In genomic region chrX:103468998-103469397, GRCm38 (mm10) we compare ENCODE assay signal across 35 mouse cellular contexts. TPM values are rescaled to one million over a fixed set of nuclear protein-coding genes. Genes with fewer than 3 reads are reported as not detected.
DNase-seq lines count a peak whose midpoint lies in the region; ATAC-seq and TF ChIP-seq lines count a peak whose summit lies in the region.
"Had no signal": no experiment of that assay in that cellular context is flagged by ENCODE, and none has a peak within 500 bp of the region (broad histone marks: within the 10 kb centered on the region; RNA-seq: fewer than 3 reads in every experiment).

No protein-coding gene starts in this region.

- no peak for DNase-seq in gastrocnemius, adult 2 months
- DNase-seq in gastrocnemius, adult 18-20 months (ENCODE audit: low spot score) = no peak
- no peak for DNase-seq in layer of hippocampus, adult 2 months (ENCODE audit: low spot score in 2 of 2)
- DNase-seq in layer of hippocampus, postnatal 36 days = no peak
- DNase-seq in lung, postnatal 0 days (ENCODE audit: low spot score) = no peak
- DNase-seq in lung, postnatal 10 days = no peak
- DNase-seq in Patski (ENCODE audit: low read depth, low spot score) (no peak), adipocyte (ENCODE audit: low spot score) (no peak)
- DNase-seq: adrenal gland, adult 8-10 months; cerebellum, adult 8-10 months; cerebellum, postnatal 25 days; gastrocnemius, postnatal 36 days; heart, adult 18-20 months; heart, postnatal 10 days; kidney, adult 9 months; kidney, postnatal 10 days; left cerebral cortex, postnatal 4 days; lung, postnatal 14 days; midbrain, embryonic 14.5 days; right cerebral cortex, adult 18-20 months had no signal

- no peaks in the 10 kb centered on the region for H3K4me1 ChIP-seq in lung, postnatal 0 days (ENCODE audit: insufficient read depth, low read depth, low read length)
- H3K4me1 ChIP-seq: embryonic facial prominence, embryonic 10.5 days; embryonic facial prominence, embryonic 15.5 days; forebrain, embryonic 12.5 days; heart, embryonic 13.5 days; liver, embryonic 15.5 days had no signal

- ATAC-seq in lung, postnatal 0 days = no peak
- ATAC-seq in Patski = no peak
- ATAC-seq: activated CD4-positive, CD25-positive, alpha-beta regulatory T cell, adult 4 months had no signal

- no peaks in the 10 kb centered on the region for H3K9me3 ChIP-seq in lung, postnatal 0 days (ENCODE audit: low read length)
- H3K9me3 ChIP-seq: embryonic facial prominence, embryonic 10.5 days; embryonic facial prominence, embryonic 15.5 days; forebrain, embryonic 12.5 days; heart, embryonic 13.5 days; liver, embryonic 15.5 days had no signal

- no peaks in the 10 kb centered on the region for H3K27me3 ChIP-seq in lung, postnatal 0 days (replicated peaks; ENCODE audit: insufficient read depth, low read length)
- H3K27me3 ChIP-seq in Patski = peaks cover 9% of the 10 kb centered on the region
- H3K27me3 ChIP-seq: embryonic facial prominence, embryonic 15.5 days; forebrain, embryonic 12.5 days; heart, embryonic 13.5 days; liver, embryonic 15.5 days had no signal

- intact Hi-C loops in gastrocnemius, adult 2 months (cut with DNase I) = no loop called here

- in situ Hi-C loops in Patski (cut with MboI; ENCODE audit: low pct_unique_long_range_greater_than_20kb) = no loop called here

- H3K4me3 ChIP-seq in gastrocnemius, adult 2 months = no peak overlapping the region
- no peak overlapping the region for H3K4me3 ChIP-seq in layer of hippocampus, adult 2 months
- no peak overlapping the region for H3K4me3 ChIP-seq in lung, postnatal 0 days (ENCODE audit: low read depth, low read length)
- H3K4me3 ChIP-seq: embryonic facial prominence, embryonic 10.5 days; embryonic facial prominence, embryonic 15.5 days; forebrain, embryonic 12.5 days; heart, embryonic 13.5 days; liver, embryonic 15.5 days had no signal

- POLR2A ChIA-PET in Patski (lab: Charles Lee) = no interaction called here

- peak; percentile 15; the same call in 1 of the 2 replicates for TF ChIP-seq CTCF in gastrocnemius, adult 2 months (IDR thresholded peaks at IDR 0.05)
- peak; percentile 20; the same call in 1 of the 2 replicates for TF ChIP-seq CTCF in layer of hippocampus, adult 2 months (conservative IDR thresholded peaks at IDR 0.05)
- TF ChIP-seq CTCF in lung, postnatal 0 days (IDR thresholded peaks at IDR 0.05) = peak; percentile 27
- TF ChIP-seq CTCF in Patski (IDR thresholded peaks at IDR 0.05) = peak; percentile 53

- H3K36me3 ChIP-seq in lung, postnatal 0 days (ENCODE audit: insufficient read depth, low read length) = no peaks in the 10 kb centered on the region
- H3K36me3 ChIP-seq: embryonic facial prominence, embryonic 15.5 days had no signal

- H3K27ac ChIP-seq in gastrocnemius, adult 2 months = no peak overlapping the region
- no peak overlapping the region for H3K27ac ChIP-seq in layer of hippocampus, adult 2 months
- H3K27ac ChIP-seq in lung, postnatal 0 days (ENCODE audit: low read length) = no peak overlapping the region
- H3K27ac ChIP-seq: embryonic facial prominence, embryonic 10.5 days; embryonic facial prominence, embryonic 15.5 days; forebrain, embryonic 12.5 days; heart, embryonic 13.5 days; hindbrain, embryonic 14.5 days; liver, embryonic 15.5 days had no signal

- no peak for TF ChIP-seq EP300 in lung, postnatal 0 days (IDR thresholded peaks at IDR 0.05)

- H3K4me2 ChIP-seq in lung, postnatal 0 days (replicated peaks; ENCODE audit: low read depth, low read length) = no peak overlapping the region
- H3K4me2 ChIP-seq: embryonic facial prominence, embryonic 15.5 days; forebrain, embryonic 12.5 days; heart, embryonic 13.5 days; hindbrain, embryonic 14.5 days; liver, embryonic 15.5 days had no signal

- 66% methylated on average over 2 of the region's 2 CpGs for WGBS in lung, postnatal 0 days

- no peak overlapping the region for H3K9ac ChIP-seq in lung, postnatal 0 days (replicated peaks; ENCODE audit: low read depth)
- H3K9ac ChIP-seq: embryonic facial prominence, embryonic 15.5 days; forebrain, embryonic 12.5 days; heart, embryonic 13.5 days; hindbrain, embryonic 14.5 days; liver, embryonic 15.5 days had no signal

- CTCF ChIA-PET in Patski (lab: Charles Lee) = no interaction called here

RNA-seq across cellular contexts. Expression of gene Gm26992, which starts 47.2 kb away (rescaled TPM):
- total RNA-seq in gastrocnemius, adult 2 months (2021) = not detected
- not detected for total RNA-seq in gastrocnemius, adult 18-20 months (2021)
- not detected for total RNA-seq in layer of hippocampus, adult 2 months (2021)
- not detected for total RNA-seq in layer of hippocampus, postnatal 36 days (2021)
- not detected in 2 replicates for polyA plus RNA-seq in lung, postnatal 0 days (2015; fragmentation: Nextera tagmentation; extraction: Ambion mirVana)
- polyA plus RNA-seq in Patski (2021) = not detected
- total RNA-seq: adrenal gland, adult 8-10 months; adrenal gland, postnatal 4 days; gastrocnemius, postnatal 36 days; heart, adult 18-20 months; heart, postnatal 10 days; hematopoietic stem cell, adult 5-6 weeks; layer of hippocampus, postnatal 10 days; left cerebral cortex, adult 8-10 months; left cerebral cortex, postnatal 4 days; neutrophil, adult 5-6 weeks had no signal
- polyA plus RNA-seq: activated CD4-positive, CD25-positive, alpha-beta regulatory T cell, adult 4 months; embryonic facial prominence, embryonic 10.5 days; embryonic facial prominence, embryonic 15.5 days; forebrain, embryonic 12.5 days; heart, embryonic 13.5 days; hindbrain, embryonic 14.5 days; intestine, embryonic 14.5 days; limb, embryonic 14.5 days; liver, embryonic 15.5 days; midbrain, embryonic 14.5 days; neural tube, embryonic 11.5 days had no signal

RNA-seq across cellular contexts. Expression of gene Tsx, which starts 54.7 kb away (rescaled TPM):
- not detected for total RNA-seq in gastrocnemius, adult 2 months (2021)
- total RNA-seq in gastrocnemius, adult 18-20 months (2021) = not detected
- not detected for total RNA-seq in layer of hippocampus, adult 2 months (2021)
- 1 to 10 TPM in 1 of 2 experiments, not detected in 1; 1.3 TPM for total RNA-seq in layer of hippocampus, postnatal 36 days (2021)
- 0.35 and 0.39 TPM in 2 replicates for polyA plus RNA-seq in lung, postnatal 0 days (2015; fragmentation: Nextera tagmentation; extraction: Ambion mirVana)
- polyA plus RNA-seq in Patski (2021) = 0.27 TPM
- total RNA-seq: gastrocnemius, postnatal 36 days; heart, adult 18-20 months; heart, postnatal 10 days; hematopoietic stem cell, adult 5-6 weeks; left cerebral cortex, adult 8-10 months; neutrophil, adult 5-6 weeks had no signal
- polyA plus RNA-seq: embryonic facial prominence, embryonic 10.5 days; heart, embryonic 13.5 days; liver, embryonic 15.5 days had no signal
